Mouse (Mus musculus): ENCODE results near the gene Pif1. TPM values are rescaled to one million over a fixed set of nuclear protein-coding genes. Genes with fewer than 3 reads are reported as not detected.

The Pif1 gene
- polyA plus RNA-seq, 1 experiment from 2014 or later = 3.5 TPM

DNA sequence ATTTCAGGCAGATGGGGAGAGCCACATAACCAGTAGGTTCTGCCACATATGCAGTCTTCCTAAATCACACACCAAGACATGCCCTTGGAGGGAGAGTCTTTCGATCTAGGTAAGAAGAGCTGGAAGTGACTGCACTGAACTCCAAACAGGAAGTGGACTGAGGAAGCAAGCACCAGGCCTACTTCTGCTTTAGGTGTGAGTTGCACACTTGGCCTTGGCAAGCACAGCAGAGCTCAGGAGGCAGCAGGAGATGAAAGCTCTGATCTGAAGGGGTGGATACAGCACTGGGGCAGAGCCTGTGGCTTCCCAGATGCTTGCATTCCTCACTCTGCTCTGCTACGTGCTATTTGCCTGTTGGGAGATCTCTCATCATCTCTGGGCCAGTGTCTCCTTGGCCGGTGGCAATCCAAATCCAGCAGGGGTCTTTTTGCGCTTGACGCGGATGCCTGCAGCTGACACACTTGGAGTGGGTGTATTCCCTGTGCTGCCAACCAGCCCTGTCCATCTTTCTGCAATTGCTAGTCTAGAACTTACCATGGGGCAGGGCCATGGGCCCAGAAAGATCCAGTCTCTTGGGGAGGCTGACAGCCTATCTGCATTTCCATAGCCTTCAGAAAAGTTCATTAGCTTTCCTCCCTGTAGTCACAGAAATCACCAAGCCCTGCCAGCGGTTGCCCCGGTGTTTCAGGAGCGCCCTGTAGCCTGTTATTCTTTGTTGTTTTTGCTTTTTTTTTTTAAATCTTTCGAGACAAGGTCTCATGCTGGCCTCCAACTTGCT is 41.1 kb upstream of the Pif1 start:
- Histone ChIP-seq H3K9me3 (replicated peaks; ENCODE audit: low read length) (no peaks in the 10 kb centered on the region), H3K27me3 (ENCODE audit: insufficient read depth, low read length) (no peaks in the 10 kb centered on the region), H3K27ac (no peak overlapping the region), H3K4me3 (replicated peaks; ENCODE audit: low read depth, low read length) (no peak overlapping the region), H3K4me2 (ENCODE audit: low read length) (no peak overlapping the region), H3K4me1 (replicated peaks; ENCODE audit: insufficient read depth, low read length) (peaks cover 9% of the 10 kb centered on the region; the same call in 1 of the 2 replicates), H3K9ac (ENCODE audit: low read depth, low read length) (no peak overlapping the region), H3K36me3 (ENCODE audit: insufficient read depth, low read length) (no peaks in the 10 kb centered on the region)
- no peak for ATAC-seq (replicated peaks; ENCODE audit: low FRiP score, low read depth)
- no peak for TF ChIP-seq CTCF (IDR thresholded peaks at IDR 0.05; ENCODE audit: low read depth)
- WGBS = 67% methylated on average over 10 of the region's 10 CpGs
- no peak for DNase-seq (ENCODE audit: low spot score)

DNA sequence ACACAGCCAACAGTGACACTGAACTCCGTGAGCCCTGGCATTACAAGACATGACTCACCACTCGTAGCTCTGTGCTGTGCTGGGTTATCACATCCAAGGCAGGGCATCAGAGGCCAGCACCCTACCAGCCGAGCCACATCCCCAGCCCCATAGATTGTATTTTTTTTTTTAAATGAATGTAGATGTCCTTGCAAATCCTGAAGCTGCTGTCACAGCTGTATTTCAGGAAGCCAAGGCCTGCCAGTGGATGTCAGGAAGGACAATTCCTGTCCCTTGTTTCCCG is 40.6 kb upstream of the Pif1 start:
- ATAC-seq (replicated peaks; ENCODE audit: low FRiP score, low read depth) (no peak), DNase-seq (ENCODE audit: low spot score) (no peak)
- Histone ChIP-seq H3K4me2 (ENCODE audit: low read length) (no peak overlapping the region; the same call in 1 of the 2 replicates), H3K4me1 (replicated peaks; ENCODE audit: insufficient read depth, low read length) (peaks cover 14% of the 10 kb centered on the region), H3K27ac (0 out of 2 replicates have a peak overlapping the region, but pooled peaks have one; percentile 10), H3K9ac (ENCODE audit: low read depth, low read length) (no peak overlapping the region), H3K27me3 (ENCODE audit: insufficient read depth, low read length) (no peaks in the 10 kb centered on the region), H3K4me3 (replicated peaks; ENCODE audit: low read depth, low read length) (no peak overlapping the region), H3K9me3 (replicated peaks; ENCODE audit: low read length) (no peaks in the 10 kb centered on the region), H3K36me3 (ENCODE audit: insufficient read depth, low read length) (no peaks in the 10 kb centered on the region)
- no peak for TF ChIP-seq CTCF (IDR thresholded peaks at IDR 0.05; ENCODE audit: low read depth)
- 50% methylated on average over 4 of the region's 4 CpGs for WGBS

GRCm38 (mm10) chr9:65547111-65547510 is 39.8 kb upstream of the Pif1 start:
- H3K36me3 ChIP-seq (ENCODE audit: insufficient read depth, low read length) = no peaks in the 10 kb centered on the region
- no peak overlapping the region for H3K4me3 ChIP-seq (replicated peaks; ENCODE audit: low read depth, low read length)
- no peak for TF ChIP-seq CTCF (IDR thresholded peaks at IDR 0.05; ENCODE audit: low read depth)
- 76% methylated on average over 5 of the region's 5 CpGs for WGBS
- no peaks in the 10 kb centered on the region for H3K27me3 ChIP-seq (ENCODE audit: insufficient read depth, low read length)
- H3K9ac ChIP-seq (ENCODE audit: low read depth, low read length) = no peak overlapping the region
- H3K4me2 ChIP-seq (ENCODE audit: low read length) = no peak overlapping the region
- no peaks in the 10 kb centered on the region for H3K9me3 ChIP-seq (replicated peaks; ENCODE audit: low read length)
- H3K4me1 ChIP-seq (replicated peaks; ENCODE audit: insufficient read depth, low read length) = peaks cover 15% of the 10 kb centered on the region
- ATAC-seq (replicated peaks; ENCODE audit: low FRiP score, low read depth) (no peak), DNase-seq (ENCODE audit: low spot score) (no peak)
- H3K27ac ChIP-seq = no peak overlapping the region

DNA sequence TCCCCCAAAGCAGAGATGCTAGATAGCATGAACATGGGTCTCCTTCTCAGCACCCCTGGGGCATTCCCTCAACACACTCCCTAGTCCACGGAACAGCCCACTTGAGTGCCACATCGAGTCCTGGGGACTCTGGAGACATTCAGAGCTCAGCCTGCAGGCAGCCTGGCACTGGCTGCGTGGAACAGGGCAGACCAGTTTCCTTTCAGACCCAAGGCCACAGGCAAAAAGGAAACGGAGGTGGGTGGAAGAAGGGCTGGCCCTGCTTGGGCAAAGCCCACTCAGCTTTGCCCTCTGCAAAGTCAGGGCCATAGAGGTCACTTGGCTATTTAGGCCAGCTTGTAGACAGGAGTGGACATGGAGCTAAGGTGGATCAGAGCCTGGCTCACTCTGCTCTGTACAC is 39.1 kb upstream of the Pif1 start:
- Histone ChIP-seq H3K36me3 (ENCODE audit: insufficient read depth, low read length) (no peaks in the 10 kb centered on the region), H3K4me3 (replicated peaks; ENCODE audit: low read depth, low read length) (no peak overlapping the region), H3K27ac (no peak overlapping the region), H3K27me3 (ENCODE audit: insufficient read depth, low read length) (no peaks in the 10 kb centered on the region), H3K9me3 (replicated peaks; ENCODE audit: low read length) (no peaks in the 10 kb centered on the region), H3K9ac (ENCODE audit: low read depth, low read length) (no peak overlapping the region), H3K4me1 (replicated peaks; ENCODE audit: insufficient read depth, low read length) (peaks cover 15% of the 10 kb centered on the region), H3K4me2 (ENCODE audit: low read length) (no peak overlapping the region)
- 55% methylated on average over 4 of the region's 4 CpGs for WGBS
- no peak for DNase-seq (ENCODE audit: low spot score)
- TF ChIP-seq CTCF (IDR thresholded peaks at IDR 0.05; ENCODE audit: low read depth) = no peak
- no peak for ATAC-seq (replicated peaks; ENCODE audit: low FRiP score, low read depth)

DNA sequence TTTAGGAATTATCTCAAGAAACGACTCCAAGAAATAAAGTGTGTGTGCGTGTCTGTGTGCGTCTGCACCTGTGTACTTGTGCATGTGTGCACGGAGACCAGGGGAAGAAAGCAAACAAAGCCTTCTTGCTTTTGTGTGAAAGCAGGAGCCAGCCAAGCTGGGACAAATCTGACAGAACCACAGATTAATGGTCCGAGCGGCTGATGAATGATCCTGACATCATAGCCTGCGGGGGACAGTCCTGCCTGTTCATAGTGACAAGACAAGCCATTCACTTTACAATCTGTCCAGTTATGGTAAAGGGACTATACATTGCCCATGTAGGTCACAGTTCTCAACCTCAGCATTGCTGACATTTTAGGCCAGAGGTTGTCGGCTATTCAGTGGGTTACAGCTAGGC is 38.6 kb upstream of the Pif1 start:
- no peak overlapping the region for H3K4me3 ChIP-seq (replicated peaks; ENCODE audit: low read depth, low read length)
- no peak for TF ChIP-seq CTCF (IDR thresholded peaks at IDR 0.05; ENCODE audit: low read depth)
- no peak for ATAC-seq (replicated peaks; ENCODE audit: low FRiP score, low read depth)
- no peaks in the 10 kb centered on the region for H3K36me3 ChIP-seq (ENCODE audit: insufficient read depth, low read length)
- DNase-seq (ENCODE audit: low spot score) = no peak
- no peaks in the 10 kb centered on the region for H3K27me3 ChIP-seq (ENCODE audit: insufficient read depth, low read length)
- H3K4me2 ChIP-seq (ENCODE audit: low read length) = no peak overlapping the region
- peaks cover 15% of the 10 kb centered on the region for H3K4me1 ChIP-seq (replicated peaks; ENCODE audit: insufficient read depth, low read length)
- no peak overlapping the region for H3K27ac ChIP-seq
- H3K9ac ChIP-seq (ENCODE audit: low read depth, low read length) = no peak overlapping the region
- no peaks in the 10 kb centered on the region for H3K9me3 ChIP-seq (replicated peaks; ENCODE audit: low read length)
- 49% methylated on average over 8 of the region's 8 CpGs for WGBS

DNA sequence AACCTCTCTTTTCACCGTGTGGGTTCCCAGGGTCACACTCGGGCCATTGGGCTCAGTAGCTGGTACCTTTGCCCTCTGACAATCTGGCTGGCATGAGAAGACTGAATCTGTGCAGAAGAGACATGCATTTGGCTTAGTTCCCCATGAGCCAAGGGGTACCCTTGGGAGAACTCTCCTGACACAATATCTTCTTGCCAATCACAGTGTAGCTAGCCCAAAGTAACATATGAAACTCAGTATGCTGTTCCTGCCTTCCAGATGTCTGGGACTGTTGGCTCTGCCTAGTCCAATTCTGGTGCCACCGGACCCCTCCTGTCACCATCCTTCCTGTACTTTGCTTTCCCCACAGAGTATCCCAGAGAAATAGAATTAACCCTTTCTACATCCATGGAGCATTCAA is 37.8 kb upstream of the Pif1 start:
- TF ChIP-seq CTCF (IDR thresholded peaks at IDR 0.05; ENCODE audit: low read depth) = no peak
- H3K9ac ChIP-seq (ENCODE audit: low read depth, low read length) = no peak overlapping the region
- H3K4me1 ChIP-seq (replicated peaks; ENCODE audit: insufficient read depth, low read length) = peaks cover 15% of the 10 kb centered on the region
- 67% methylated on average over 3 of the region's 3 CpGs for WGBS
- no peaks in the 10 kb centered on the region for H3K9me3 ChIP-seq (replicated peaks; ENCODE audit: low read length)
- no peaks in the 10 kb centered on the region for H3K27me3 ChIP-seq (ENCODE audit: insufficient read depth, low read length)
- no peaks in the 10 kb centered on the region for H3K36me3 ChIP-seq (ENCODE audit: insufficient read depth, low read length)
- no peak overlapping the region for H3K4me3 ChIP-seq (replicated peaks; ENCODE audit: low read depth, low read length)
- no peak overlapping the region for H3K4me2 ChIP-seq (ENCODE audit: low read length)
- no peak overlapping the region for H3K27ac ChIP-seq
- ATAC-seq (replicated peaks; ENCODE audit: low FRiP score, low read depth) (no peak), DNase-seq (ENCODE audit: low spot score) (no peak)

- DNase-seq (ENCODE audit: low spot score) = no peak
- ATAC-seq (replicated peaks; ENCODE audit: low FRiP score, low read depth) = no peak
- 85% methylated on average over 5 of the region's 5 CpGs for WGBS
- no peak overlapping the region for H3K9ac ChIP-seq (ENCODE audit: low read depth, low read length)
- no peak overlapping the region for H3K4me3 ChIP-seq (replicated peaks; ENCODE audit: low read depth, low read length)
- H3K36me3 ChIP-seq (ENCODE audit: insufficient read depth, low read length) = no peaks in the 10 kb centered on the region
- H3K4me2 ChIP-seq (ENCODE audit: low read length) = no peak overlapping the region
- TF ChIP-seq CTCF (IDR thresholded peaks at IDR 0.05; ENCODE audit: low read depth) = no peak
- H3K27ac ChIP-seq = peak overlapping the region; percentile 25; the same call in 1 of the 2 replicates
- H3K9me3 ChIP-seq (replicated peaks; ENCODE audit: low read length) = no peaks in the 10 kb centered on the region
- no peaks in the 10 kb centered on the region for H3K27me3 ChIP-seq (ENCODE audit: insufficient read depth, low read length)
- H3K4me1 ChIP-seq (replicated peaks; ENCODE audit: insufficient read depth, low read length) = peaks cover 15% of the 10 kb centered on the region
Measured at GRCm38 (mm10) chr9:65549643-65550042, 37.3 kb upstream of the Pif1 start.

Measured in kidney, postnatal 0 days (tissue).